8 mouse cellular contexts compared by ENCODE assay signal in genomic region chr2:167004099-167004854, GRCm38 (mm10). TPM values are rescaled to one million over a fixed set of nuclear protein-coding genes. Genes with fewer than 3 reads are reported as not detected.
DNase-seq lines count a peak whose midpoint lies in the region; ATAC-seq lines count a peak whose summit lies in the region.

No protein-coding gene starts in this region.

- no peak overlapping the region for H3K27ac ChIP-seq in midbrain, embryonic 14.5 days (replicated peaks; ENCODE audit: low read depth, low read length)
- no peak overlapping the region for H3K27ac ChIP-seq in midbrain, embryonic 16.5 days (ENCODE audit: low read length)
- no peak overlapping the region for H3K27ac ChIP-seq in heart, embryonic 15.5 days

- no peaks in the 10 kb centered on the region for H3K36me3 ChIP-seq in midbrain, embryonic 14.5 days (ENCODE audit: control insufficient read depth, insufficient read depth, low read length)
- H3K36me3 ChIP-seq in midbrain, embryonic 16.5 days (ENCODE audit: control insufficient read depth, insufficient read depth, low read length), result no peaks in the 10 kb centered on the region
- H3K36me3 ChIP-seq in heart, embryonic 15.5 days, result no peaks in the 10 kb centered on the region

- H3K9ac ChIP-seq in midbrain, embryonic 14.5 days (replicated peaks; ENCODE audit: low read length), result no peak overlapping the region
- no peak overlapping the region for H3K9ac ChIP-seq in midbrain, embryonic 16.5 days (ENCODE audit: low read depth, low read length)
- peak overlapping the region; percentile 25; the same call in 1 of the 2 replicates for H3K9ac ChIP-seq in heart, embryonic 15.5 days

- 45% methylated on average over 8 of the region's 8 CpGs for WGBS in midbrain, embryonic 14.5 days
- 43% methylated on average over 8 of the region's 8 CpGs for WGBS in midbrain, embryonic 16.5 days
- WGBS in heart, embryonic 15.5 days, result 46% methylated on average over 8 of the region's 8 CpGs

- no peak overlapping the region for H3K4me3 ChIP-seq in midbrain, embryonic 14.5 days (replicated peaks; ENCODE audit: low read depth, low read length)
- H3K4me3 ChIP-seq in midbrain, embryonic 16.5 days (ENCODE audit: low read depth, low read length), result no peak overlapping the region
- no peak overlapping the region for H3K4me3 ChIP-seq in heart, embryonic 15.5 days

- H3K27me3 ChIP-seq in midbrain, embryonic 14.5 days (ENCODE audit: control insufficient read depth, insufficient read depth, low read length), result no peaks in the 10 kb centered on the region
- H3K27me3 ChIP-seq in midbrain, embryonic 16.5 days (ENCODE audit: control insufficient read depth, insufficient read depth, low read depth, low read length), result no peaks in the 10 kb centered on the region
- H3K27me3 ChIP-seq in heart, embryonic 15.5 days, result no peaks in the 10 kb centered on the region

- no peaks in the 10 kb centered on the region for H3K4me1 ChIP-seq in midbrain, embryonic 14.5 days (ENCODE audit: control insufficient read depth, insufficient read depth, low read length)
- H3K4me1 ChIP-seq in midbrain, embryonic 16.5 days (ENCODE audit: control insufficient read depth, insufficient read depth, low read length), result no peaks in the 10 kb centered on the region
- H3K4me1 ChIP-seq in heart, embryonic 15.5 days (replicated peaks), result peaks cover 7% of the 10 kb centered on the region; the same call in 1 of the 2 replicates

- no peak overlapping the region for H3K4me2 ChIP-seq in midbrain, embryonic 14.5 days (ENCODE audit: low read length)
- H3K4me2 ChIP-seq in midbrain, embryonic 16.5 days (ENCODE audit: low read length), result no peak overlapping the region
- H3K4me2 ChIP-seq in heart, embryonic 15.5 days, result no peak overlapping the region

- no peaks in the 10 kb centered on the region for H3K9me3 ChIP-seq in midbrain, embryonic 14.5 days (ENCODE audit: control insufficient read depth, low read length)
- H3K9me3 ChIP-seq in midbrain, embryonic 16.5 days (replicated peaks; ENCODE audit: control insufficient read depth, low read length, poor library complexity, severe bottlenecking), result no peaks in the 10 kb centered on the region
- H3K9me3 ChIP-seq in heart, embryonic 15.5 days (replicated peaks), result no peaks in the 10 kb centered on the region

- ATAC-seq in midbrain, embryonic 14.5 days (ENCODE audit: low FRiP score, low TSS enrichment), result no peak
- ATAC-seq in midbrain, embryonic 16.5 days, result no peak
- ATAC-seq in heart, embryonic 15.5 days (replicated peaks; ENCODE audit: insufficient number of reproducible peaks, insufficient read depth, low FRiP score, low read depth), result no peak
- peak; percentile 81 for ATAC-seq in megakaryocyte-erythroid progenitor cell, adult 5-6 weeks (replicated peaks; ENCODE audit: low FRiP score, low TSS enrichment, poor library complexity, severe bottlenecking)

- DNase-seq in midbrain, embryonic 14.5 days, result peak; percentile 89
- peak; percentile 79 for DNase-seq in T-cell, adult 2 months (ENCODE audit: low spot score)
- DNase-seq in cerebellum, postnatal 14 days, result peak; percentile 87 to 90
- peak; percentile 17 to 66 for DNase-seq in layer of hippocampus, postnatal 25 days (ENCODE audit: extremely low spot score in 1 of 2, low spot score in 1 of 2)
- DNase-seq in telencephalon, adult 2 months (ENCODE audit: low read depth, low spot score), result peak; percentile 84

RNA-seq across cellular contexts. Expression of gene Stau1, which starts 8.2 kb away (rescaled TPM):
- polyA plus RNA-seq in midbrain, embryonic 14.5 days (2014; fragmentation: Nextera tagmentation; extraction: Ambion mirVana), result 84.1 and 109 TPM in 2 replicates
- 116 and 122 TPM in 2 replicates for polyA plus RNA-seq in midbrain, embryonic 16.5 days (2015; fragmentation: Nextera tagmentation; extraction: Ambion mirVana)
- polyA plus RNA-seq in heart, embryonic 15.5 days (2015; fragmentation: Nextera tagmentation; extraction: Ambion mirVana), result 50.9 and 57.6 TPM in 2 replicates
- total RNA-seq in layer of hippocampus, postnatal 25 days (2021), result 10 to 100 TPM; 57.8 to 65.3 TPM
- 51.3 and 62.6 TPM in 2 replicates for total RNA-seq in megakaryocyte-erythroid progenitor cell, adult 5-6 weeks (2014; fragmentation: Nextera tagmentation)
- 42.5 and 48.4 TPM in 2 replicates for total RNA-seq in megakaryocyte-erythroid progenitor cell, adult 5-6 weeks (2017)

RNA-seq across cellular contexts. Expression of gene Ddx27, which starts 10.7 kb away (rescaled TPM):
- polyA plus RNA-seq in midbrain, embryonic 14.5 days (2014; fragmentation: Nextera tagmentation; extraction: Ambion mirVana), result 26.6 and 31.0 TPM in 2 replicates
- polyA plus RNA-seq in midbrain, embryonic 16.5 days (2015; fragmentation: Nextera tagmentation; extraction: Ambion mirVana), result 37.6 and 37.8 TPM in 2 replicates
- 24.2 and 31.0 TPM in 2 replicates for polyA plus RNA-seq in heart, embryonic 15.5 days (2015; fragmentation: Nextera tagmentation; extraction: Ambion mirVana)
- 10 to 100 TPM; 26.8 to 32.6 TPM for total RNA-seq in layer of hippocampus, postnatal 25 days (2021)
- total RNA-seq in megakaryocyte-erythroid progenitor cell, adult 5-6 weeks (2014; fragmentation: Nextera tagmentation), result 95.3 and 95.8 TPM in 2 replicates
- 164 and 178 TPM in 2 replicates for total RNA-seq in megakaryocyte-erythroid progenitor cell, adult 5-6 weeks (2017)

RNA-seq across cellular contexts. Expression of gene Znfx1, which starts 58.5 kb away (rescaled TPM):
- 8.9 and 9.3 TPM in 2 replicates for polyA plus RNA-seq in midbrain, embryonic 14.5 days (2014; fragmentation: Nextera tagmentation; extraction: Ambion mirVana)
- polyA plus RNA-seq in midbrain, embryonic 16.5 days (2015; fragmentation: Nextera tagmentation; extraction: Ambion mirVana), result 6.2 and 8.0 TPM in 2 replicates
- polyA plus RNA-seq in heart, embryonic 15.5 days (2015; fragmentation: Nextera tagmentation; extraction: Ambion mirVana), result 6.2 and 8.3 TPM in 2 replicates
- total RNA-seq in layer of hippocampus, postnatal 25 days (2021), result 10 to 100 TPM; 36.7 to 39.0 TPM
- 21.1 and 35.0 TPM in 2 replicates for total RNA-seq in megakaryocyte-erythroid progenitor cell, adult 5-6 weeks (2014; fragmentation: Nextera tagmentation)
- total RNA-seq in megakaryocyte-erythroid progenitor cell, adult 5-6 weeks (2017), result 14.2 and 23.7 TPM in 2 replicates
